Mouse (Mus musculus) WW6 (cell line): ENCODE measurements at regions not wholly inside any gene's neighbourhood (a gene's known extent, or its start where the extent isn't known, plus 50 kb on each side); places are given as distances from the start of the nearest gene placed in this dataset.
A peak's percentile ranks its signal among the peaks of the same experiment; 100 is the strongest.
"Not testable (repeated sequence)": the region's sequence is repeated elsewhere in the genome, so short reads cannot be mapped to it uniquely, and the experiment has no call there.

Experiments
- DNase-seq: peaks from one replicate; pipeline ENCODE4 v3.0.0-alpha.2; 2013; ENCODE audit warnings: low read depth, low spot score

DNA sequence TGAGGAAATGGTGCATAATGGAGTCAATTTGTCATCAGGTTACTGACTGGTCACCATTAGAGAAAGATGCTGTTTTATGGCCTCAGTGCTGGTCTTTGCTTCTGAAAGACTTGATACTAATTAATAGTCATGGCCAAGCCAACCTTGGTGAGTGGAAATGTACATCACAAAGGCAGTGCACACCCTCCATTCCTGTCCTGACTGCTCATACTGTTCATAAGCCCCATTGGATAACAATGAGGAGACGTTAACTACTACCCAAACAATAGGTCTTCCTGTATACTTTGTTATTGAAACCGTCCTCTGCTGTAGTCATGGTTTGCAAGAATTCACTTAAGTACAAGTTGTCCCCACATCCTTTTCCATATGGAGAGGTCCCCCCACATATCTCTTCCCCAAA is 605.8 kb upstream of the Slc35b3 start:
- no peak for DNase-seq

DNA sequence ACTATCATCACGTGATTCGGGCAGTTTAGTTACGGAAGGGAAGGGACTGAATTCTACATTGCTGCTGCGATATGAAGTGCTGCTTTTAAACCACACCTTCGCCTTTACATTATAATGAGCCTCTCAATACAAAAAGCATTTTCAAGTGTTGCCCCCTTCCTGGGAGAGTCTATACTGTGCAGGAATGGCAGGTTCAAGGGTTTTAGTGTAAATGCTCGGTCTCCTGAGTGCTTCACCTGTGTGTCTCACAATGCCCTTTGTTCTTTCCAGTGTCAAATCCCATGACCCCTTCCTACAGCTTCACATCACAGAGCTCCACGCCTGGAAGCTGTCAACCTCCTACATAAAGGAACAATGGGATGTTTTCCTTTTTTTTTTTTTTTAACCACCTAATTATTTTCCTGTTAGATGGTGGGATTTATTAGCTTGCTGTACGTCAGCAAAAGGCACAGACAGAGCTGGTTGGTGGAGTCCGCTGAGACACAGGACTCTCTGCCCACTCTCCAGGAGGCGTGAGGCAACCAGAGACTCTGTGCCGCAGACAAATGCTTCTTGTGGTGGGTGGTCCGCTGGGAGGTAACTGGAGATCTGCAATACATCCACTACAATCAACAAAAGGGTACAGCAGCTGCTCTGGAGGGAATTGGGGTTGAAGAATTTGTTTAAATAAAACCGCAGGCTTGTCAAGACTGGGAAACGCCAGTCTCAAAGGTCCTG is 577.2 kb upstream of the Slc35b3 start:
- no peak for DNase-seq

DNA sequence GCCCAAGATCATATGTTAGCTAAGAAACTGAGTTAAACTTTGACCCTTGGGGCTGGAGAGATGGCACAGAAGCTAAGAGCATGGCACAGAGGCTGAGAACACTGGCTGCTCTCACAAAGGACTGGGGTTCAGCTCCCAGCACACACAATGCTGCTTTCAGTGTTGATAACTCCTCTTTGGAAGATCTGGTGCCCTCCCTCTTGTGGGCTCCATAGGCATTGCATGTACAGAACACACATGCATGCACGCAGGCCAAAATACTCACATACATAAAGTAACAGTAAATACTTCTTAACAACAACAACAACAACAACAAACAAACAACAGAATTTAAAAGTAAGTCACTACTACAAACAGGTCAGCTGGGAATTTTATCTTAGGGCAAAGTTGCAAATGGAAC is 565.8 kb upstream of the Slc35b3 start:
- no peak for DNase-seq

DNA sequence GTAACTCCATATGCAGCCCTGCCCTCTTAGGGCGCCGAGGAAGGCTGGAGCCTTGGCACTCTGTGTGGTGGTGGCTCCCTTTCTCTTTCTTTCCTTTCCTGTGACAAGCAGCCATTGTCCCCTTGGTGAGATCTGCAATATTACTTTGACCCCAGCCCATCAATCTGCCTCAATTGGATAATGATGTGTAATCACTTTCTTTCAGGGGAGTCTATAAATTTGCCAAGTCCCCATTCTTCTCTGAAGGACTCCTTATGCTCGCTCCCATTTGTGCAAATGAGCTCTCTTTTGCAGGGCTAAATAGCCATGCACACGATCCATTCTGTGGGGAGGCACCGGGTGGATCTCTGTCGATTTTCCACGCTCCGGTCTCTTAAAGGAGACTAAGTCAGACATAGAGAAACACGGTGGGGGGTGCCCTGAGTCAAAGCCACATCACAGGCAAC is 563.2 kb upstream of the Slc35b3 start:
- no peak for DNase-seq

DNA sequence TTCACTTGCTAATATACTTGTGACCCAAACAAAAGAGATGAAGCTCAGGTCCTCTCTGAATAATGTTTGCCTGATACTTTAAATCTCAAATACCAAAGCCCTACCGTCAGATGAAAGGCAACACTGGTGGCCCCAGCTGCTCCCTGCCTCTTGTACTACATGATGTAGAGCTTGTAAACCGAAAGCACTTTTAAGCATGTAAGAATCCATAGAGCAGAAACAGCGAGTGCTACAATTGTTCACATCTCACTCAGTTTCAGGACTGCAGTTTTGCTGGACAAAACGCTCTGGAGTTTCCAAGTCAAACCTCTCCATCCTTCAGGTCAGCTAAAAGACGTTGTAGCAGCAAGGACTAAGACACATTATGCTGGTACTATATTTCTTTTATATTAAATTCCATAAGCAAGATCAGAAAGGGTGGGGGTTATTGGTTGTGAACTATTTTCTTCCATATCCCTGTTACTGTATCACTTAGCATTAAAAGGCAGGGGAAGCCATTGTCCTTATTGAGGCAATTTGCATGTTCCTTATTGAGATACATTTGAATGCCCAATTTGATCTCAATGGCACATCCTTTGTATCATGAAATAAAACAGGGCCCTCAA is 562.7 kb upstream of the Slc35b3 start:
- DNase-seq, result no peak

DNA sequence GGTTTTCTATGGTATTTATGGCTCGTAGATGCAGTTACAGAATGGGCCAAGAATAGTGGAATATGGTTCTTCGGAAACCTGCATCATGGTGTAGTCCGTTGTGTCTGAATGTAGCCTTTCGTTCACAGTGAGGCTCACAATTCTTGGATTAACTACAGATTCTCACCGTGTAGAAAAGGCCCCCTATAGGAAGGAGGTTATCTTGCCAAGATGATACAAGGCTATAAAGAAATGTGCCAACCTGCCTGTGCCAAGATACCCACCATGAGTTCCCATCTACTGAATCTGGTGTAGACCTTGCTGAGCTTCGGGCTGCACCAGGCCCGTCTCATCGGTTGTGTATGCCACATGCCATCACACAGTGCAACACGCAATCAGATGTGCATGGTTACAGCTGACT is 560.2 kb upstream of the Slc35b3 start:
- no peak for DNase-seq

DNA sequence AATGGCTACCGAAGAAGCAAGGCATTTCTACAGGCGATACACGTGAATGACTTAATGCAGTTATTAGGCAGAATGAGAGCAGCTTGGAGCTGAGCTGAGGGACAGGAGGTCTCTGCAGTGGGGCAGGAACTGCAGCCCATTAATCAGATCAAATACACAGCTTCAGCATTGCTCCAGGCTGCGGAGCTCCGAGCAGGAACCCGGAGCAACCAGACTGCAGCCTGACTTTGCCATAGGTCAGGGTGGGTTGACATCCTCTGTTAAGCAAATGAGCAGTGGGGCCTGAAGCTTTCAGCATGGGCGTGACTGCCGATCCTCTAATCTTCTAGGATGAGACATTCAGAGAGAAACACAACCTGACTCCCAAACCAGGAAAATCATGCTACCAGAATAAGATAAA is 555.4 kb upstream of the Slc35b3 start:
- DNase-seq, result no peak

DNA sequence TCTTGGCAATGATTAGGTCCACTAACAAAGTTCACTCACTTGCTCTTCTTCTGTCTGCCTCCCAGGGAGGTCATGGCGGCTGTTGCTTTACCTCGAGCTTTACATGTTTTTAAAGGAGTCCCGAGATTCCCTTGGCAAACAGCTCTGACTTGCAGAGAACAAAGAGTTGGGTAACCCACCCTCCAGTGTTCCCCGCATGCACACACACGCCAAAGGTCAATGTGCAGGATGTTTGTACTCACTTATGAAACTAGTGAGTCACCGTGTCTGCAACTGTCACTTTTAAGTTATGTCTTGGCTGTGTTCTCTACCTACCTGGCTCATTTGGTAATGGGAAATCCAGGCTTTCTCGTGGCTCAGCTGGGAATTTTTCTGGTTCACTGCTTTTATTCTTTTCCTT is 529.1 kb upstream of the Slc35b3 start:
- DNase-seq, result no peak

DNA sequence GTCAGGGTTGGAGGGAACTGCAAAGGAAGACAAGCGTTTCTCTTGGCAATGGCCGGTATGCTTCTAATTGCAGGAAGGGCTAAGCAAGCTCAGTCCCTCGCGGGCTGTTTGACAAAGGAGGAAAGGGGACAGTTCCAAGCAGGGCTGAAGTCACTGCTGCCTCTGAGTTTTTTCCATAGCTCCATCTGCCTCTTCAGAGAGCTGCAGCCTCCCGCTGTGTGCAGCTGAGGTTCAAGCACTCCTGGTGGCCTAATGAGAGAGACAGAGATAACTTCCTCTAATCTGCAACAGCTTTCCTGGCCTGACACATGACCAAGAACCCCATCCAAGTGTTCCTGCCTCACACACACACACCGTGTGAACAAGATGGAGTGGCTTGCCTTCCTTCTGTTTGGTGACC is 511.9 kb upstream of the Slc35b3 start:
- no peak for DNase-seq

DNA sequence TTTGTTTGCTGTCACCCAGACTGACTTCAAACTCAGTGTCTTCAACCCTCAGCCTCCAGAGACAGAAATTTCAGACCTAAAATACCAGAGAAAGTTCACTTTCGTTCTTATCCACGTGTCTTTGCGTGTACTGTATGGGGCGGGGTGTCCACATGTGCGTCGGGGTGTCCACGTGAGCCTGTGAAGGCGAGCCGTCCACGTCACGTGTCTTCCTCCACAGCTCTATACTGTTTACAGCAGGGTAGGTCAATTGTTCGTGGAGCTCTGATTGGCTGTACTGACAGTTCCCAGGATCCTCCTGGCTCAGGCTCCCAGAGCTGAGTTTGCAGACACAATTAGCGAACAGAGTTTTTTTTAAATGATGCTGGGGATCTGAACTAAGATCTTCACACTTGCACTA is 481.1 kb upstream of the Slc35b3 start:
- no peak for DNase-seq

DNA sequence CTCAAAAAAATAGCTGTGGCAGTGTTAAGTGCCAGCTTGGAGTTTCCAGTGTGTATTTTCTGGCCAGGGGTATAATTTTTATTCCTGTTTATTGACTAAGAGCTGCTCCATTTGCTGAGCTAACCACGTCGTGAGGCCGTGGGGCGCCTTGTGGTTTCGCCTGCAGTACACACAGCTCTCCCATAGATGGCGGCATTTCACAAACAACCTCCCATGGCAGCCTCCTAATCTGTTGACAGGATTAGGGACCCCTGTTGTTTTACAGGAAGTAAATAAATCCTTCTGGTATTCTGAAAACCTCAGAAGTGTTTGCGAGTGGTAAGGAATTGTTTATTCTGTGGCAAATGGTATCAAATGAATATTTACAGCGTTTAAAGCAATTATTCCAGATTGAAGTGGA is 480.2 kb upstream of the Slc35b3 start:
- DNase-seq, result peak; percentile 16

DNA sequence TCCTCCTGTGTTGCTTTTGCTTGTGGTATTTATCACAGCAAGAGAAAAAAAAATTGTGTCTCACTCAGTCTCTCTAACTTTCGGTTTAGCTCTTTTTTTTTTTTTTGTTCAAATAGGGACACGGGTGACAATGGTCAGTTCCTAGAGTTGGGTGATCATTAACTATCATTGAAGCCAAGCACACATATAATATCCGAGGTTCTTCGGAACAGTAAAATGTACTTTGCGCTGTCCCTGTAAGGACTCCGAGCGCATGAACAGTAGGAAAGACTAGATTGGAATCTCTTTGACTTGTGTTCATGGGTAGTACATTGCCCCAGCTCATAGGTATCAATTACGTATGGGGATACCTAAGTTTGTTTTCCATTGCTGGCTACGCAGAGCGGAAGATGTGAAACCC is 479.7 kb upstream of the Slc35b3 start:
- DNase-seq, result no peak

DNA sequence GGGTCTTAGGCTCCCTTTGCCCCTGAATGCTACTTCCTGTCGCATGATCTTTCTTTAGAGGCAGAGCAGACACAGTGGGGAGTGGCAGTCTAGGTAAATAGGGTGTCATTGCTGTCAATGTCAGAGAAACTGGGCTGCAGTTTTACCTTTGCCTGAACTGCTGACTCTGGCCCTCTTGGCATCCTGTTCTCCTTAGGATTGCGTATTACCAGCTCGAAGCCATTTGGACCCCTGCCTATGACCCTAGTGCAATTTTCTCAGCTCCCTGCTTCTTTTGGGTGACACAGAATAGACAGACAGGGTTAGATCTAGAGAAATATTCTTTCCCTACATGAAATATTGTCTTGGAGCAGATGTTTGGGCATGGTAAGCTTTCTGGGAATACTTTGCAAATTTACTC is 467.3 kb upstream of the Slc35b3 start:
- no peak for DNase-seq

DNA sequence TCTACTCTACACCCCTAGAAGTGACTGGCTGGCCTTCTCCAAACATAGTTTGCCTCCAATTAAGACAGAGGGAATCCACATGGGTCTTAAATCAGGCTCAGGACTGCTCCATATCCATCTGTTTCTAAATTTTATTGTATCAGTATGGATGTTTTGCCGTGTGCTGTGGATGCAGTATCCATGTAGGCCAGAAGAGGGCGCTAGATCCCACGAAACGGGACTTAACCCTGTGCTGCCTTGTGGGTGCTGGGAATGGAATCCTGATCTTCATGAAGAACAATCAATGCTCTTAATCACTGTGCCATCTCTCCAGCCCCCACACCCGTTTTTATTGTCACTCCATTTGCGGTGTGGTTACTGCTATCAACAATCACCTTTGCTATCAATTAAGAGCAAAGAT is 465.3 kb upstream of the Slc35b3 start:
- DNase-seq, result no peak

DNA sequence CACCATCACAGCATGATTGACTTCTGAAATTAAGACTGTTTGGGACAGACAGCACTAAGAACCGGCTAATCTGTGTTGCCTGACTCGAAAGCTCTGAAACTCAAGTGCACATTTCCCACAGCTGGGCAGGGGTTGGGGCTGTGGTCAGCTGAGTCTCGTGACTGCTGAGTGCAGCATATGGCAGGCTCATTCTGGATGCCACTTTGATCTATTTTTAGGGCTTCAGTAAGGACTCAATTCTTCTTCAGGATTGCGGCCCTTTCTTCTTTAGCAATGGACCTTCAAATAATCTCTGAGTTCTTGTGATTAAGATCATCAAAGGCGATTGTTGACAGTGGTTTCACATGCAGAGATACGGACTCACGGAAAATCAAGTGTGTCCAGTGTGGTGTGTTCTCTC is 457.5 kb upstream of the Slc35b3 start:
- no peak for DNase-seq

DNA sequence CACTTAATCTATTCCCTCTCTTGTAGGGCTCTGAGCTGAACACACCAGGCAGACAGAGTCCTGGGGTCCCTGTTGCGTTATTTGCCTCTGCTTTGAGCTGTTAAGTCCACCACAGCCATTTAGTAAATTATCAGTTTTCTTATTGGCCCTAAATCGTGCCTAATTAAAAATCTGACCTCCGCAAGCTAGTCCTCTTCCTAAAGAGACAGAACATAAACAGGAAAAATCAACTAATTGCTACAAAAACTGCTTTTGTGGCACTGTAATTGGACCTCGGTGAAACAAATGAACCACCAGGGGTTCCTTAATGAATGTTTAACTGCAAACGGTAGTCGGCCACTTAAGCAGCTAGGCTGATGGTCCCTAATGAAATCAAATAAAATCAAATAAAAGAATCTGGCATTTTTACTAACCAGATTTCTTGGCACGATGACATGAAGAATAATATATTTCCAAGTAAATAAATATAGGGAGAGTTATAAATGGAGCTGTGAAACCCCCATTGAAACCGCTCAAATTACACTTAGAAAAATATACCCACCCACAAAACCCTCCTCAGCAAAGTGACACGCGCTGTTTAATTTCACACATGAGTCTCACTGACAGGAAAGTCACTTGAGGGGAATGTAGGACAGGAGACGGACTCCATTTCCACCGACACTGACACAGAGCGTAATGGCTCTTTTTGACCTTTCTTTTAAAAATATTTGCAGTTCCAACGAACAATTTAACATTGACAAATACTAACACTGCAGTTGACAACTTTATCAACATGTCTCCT is 451.0 kb upstream of the Slc35b3 start:
- no peak for DNase-seq

DNA sequence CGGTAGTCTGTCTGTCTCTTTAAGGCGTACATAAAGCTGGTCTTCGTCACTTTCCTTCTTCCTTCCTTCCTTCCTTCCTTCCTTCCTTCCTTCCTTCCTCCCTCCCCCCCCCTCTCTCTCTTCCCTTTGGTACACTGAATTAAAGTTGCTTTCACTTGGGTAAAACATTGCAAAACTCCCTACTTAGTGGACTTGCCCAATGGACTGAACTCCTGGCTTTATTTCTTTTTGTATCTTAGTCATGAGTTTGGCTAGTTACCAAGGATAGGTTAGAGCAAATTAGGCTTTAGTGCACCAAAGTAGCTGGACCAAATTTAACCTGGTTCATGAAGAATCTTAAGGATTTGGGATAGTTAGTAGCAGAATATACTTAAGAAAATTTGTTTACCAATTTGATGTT is 431.9 kb upstream of the Slc35b3 start:
- no peak for DNase-seq

DNA sequence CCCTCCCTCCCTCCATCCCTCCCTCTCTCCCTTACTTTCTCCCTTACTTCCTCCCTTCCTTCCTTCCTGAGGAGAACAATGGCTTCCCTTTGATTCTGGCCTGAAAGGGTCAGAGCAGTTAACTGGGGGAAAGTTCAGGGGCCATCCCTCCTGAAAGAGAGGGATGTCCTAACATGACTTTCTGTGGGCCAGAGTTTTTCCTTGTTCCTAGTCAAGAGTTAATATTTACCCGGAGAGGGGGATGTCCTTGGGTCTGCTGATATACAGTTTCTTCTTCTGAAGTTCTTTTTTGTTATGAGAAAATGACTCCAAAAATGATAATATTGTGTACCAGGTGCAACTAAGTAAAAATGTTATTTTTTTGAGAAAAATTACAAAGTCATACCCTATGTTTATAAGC is 431.5 kb upstream of the Slc35b3 start:
- not testable (repeated sequence) for DNase-seq

DNA sequence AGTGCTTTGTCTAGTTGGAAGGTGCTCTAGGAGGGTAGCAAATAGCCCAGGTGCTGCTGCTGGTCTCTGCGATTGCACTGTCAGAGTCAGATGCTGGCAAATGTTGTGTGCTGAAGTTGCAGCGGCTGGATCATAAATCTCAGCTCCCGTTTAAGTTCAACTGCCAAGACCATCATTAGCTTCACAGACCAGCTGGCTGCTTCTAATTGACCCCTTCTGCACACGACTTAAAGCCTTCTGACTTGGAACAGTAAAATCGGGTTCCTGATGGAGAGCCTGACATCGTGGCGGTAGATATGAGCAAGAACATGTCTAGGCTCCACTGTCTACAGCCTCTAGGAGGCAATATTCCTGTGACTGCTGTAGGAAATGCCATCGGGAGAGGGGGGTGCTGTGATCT is 416.0 kb upstream of the Slc35b3 start:
- no peak for DNase-seq

DNA sequence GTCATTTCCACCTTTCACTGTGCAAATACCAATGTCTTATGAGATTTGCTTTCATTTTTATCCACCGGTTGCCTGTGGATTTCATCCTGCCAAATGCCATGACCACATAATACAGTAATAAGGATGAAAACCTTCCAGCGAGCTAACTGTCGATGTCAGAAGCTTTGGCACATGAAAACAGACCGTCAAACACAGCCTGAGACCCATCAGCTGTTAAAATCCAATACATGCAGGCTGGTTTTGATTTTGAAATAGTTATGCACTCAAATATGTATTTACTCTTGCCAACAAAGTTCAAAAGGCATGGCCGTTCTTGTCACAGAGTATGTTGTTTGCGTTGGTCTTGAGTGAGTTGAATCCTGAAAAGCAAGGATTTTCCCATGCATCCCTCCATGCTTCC is 415.6 kb upstream of the Slc35b3 start:
- DNase-seq, result no peak

DNA sequence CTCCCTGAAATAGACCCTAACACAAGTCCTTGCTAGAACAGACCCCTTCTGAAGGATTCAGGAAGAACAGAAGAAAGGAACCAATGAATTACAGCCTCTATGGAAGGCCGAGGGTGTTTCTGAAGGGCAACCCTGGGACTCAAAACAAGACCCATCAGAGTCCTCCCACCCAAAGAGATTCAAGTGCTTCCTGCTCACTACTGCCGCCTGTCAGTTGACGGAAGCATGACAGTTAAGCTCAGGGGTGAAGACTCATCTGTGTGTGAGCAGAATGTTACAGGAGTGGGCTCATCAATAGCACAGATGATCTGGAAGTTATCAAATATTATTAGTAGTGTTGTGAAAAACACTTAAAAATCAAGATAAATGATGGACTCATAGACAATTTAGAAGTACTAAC is 411.9 kb upstream of the Slc35b3 start:
- peak; percentile 16 for DNase-seq

DNA sequence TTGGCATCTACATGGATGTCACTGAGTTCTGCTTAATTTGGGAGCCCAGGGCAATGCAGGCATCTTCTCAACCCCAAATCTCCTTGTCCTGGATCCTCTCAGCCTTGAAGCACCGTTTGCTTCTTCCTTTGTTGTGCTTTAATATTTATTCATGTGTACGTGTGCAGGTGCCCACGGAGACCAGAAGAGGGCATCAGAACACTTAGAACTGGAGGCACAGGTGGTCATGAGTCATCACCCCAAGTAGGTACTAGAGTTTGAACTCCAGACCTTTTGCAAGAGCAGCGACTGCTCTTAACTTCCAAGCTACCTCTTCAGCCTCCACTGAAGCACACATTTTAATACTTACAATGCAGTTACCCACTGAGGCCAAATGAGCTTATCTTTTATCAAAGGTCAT is 403.0 kb upstream of the Slc35b3 start:
- DNase-seq, result peak; percentile 3

DNA sequence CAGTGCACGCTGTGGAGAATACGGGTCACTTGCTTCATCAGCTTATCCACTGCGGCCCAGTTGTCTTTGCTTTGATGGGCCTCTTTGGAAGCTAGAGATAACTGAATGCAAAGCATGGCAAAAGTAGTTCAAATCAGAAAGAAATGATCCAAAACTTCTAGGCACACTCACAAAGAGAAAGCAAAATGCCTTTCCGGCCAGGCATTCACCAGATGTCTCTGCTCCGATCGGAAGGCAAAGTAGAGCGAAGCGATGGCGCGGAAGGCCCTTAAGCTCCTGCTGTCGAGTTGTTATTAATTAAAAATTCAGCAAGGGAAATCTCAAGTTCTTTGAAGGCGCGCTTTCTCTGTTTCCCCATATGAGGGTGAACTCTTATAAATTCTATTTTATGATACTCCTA is 401.9 kb upstream of the Slc35b3 start:
- DNase-seq, result no peak
